Mouse (Mus musculus) kidney, adult 2 months (tissue): ENCODE data around the gene Slc50a1.

Source experiments
- CTCF ChIP-seq: fragments of 200-500 bp; conservative IDR thresholded peaks from 2 replicates; pipeline ENCODE4 v1.5.1; 2011; ENCODE audit warnings: low read depth, mild to moderate bottlenecking, control low read depth, low read length, moderate library complexity, mixed read lengths; ENCODE audit not compliant: insufficient read depth, insufficient read length
- POLR2A ChIP-seq: fragments of 200-500 bp; IDR thresholded peaks from one replicate; pipeline ENCODE4 v1.6.1; 2011; ENCODE audit warnings: low read depth, low read length, control low read depth

GRCm38 (mm10) chr3:89238494-89238893 is 31.9 kb downstream of the Slc50a1 start:
- TF ChIP-seq POLR2A (no peak), CTCF (no peak)
